Mouse (Mus musculus) heart, embryonic 13.5 days (tissue): ENCODE measurements at regions not wholly inside any gene's neighbourhood (a gene's known extent, or its start where the extent isn't known, plus 50 kb on each side); places are given as distances from the start of the nearest gene placed in this dataset.
"Not testable (repeated sequence)": the region's sequence is repeated elsewhere in the genome, so short reads cannot be mapped to it uniquely, and the experiment has no call there.

Source experiments
- ATAC-seq: fragments of 200-750 bp; cut with Nextera tagmentation; 2 replicates; pipeline ENCODE4 v1.8.0; 2017; ENCODE audit warnings: moderate TSS enrichment; ENCODE audit not compliant: insufficient number of reproducible peaks, low FRiP score, low TSS enrichment; ENCODE audit errors: extremely low read depth
- H3K27ac ChIP-seq: fragments of 300-500 bp; sonication (generic); replicated peaks from 2 replicates; pipeline ENCODE4 v1.5.1; 2015; ENCODE audit warnings: moderate library complexity, mild to moderate bottlenecking, inconsistent platforms
- H3K27me3 ChIP-seq: fragments of 300-500 bp; sonication (generic); replicated peaks from 2 replicates; pipeline ENCODE4 v1.6.1; 2015; ENCODE audit warnings: mild to moderate bottlenecking, inconsistent platforms
- H3K36me3 ChIP-seq: fragments of 300-500 bp; sonication (generic); 2 replicates; pipeline ENCODE4 v1.6.1; 2015; ENCODE audit warnings: mild to moderate bottlenecking, inconsistent platforms
- H3K4me1 ChIP-seq: fragments of 300-500 bp; sonication (generic); 2 replicates; pipeline ENCODE4 v1.6.1; 2015; ENCODE audit warnings: inconsistent platforms
- H3K4me2 ChIP-seq: fragments of 300-500 bp; sonication (generic); 2 replicates; pipeline ENCODE4 v1.6.1; 2015; ENCODE audit warnings: inconsistent platforms, mild to moderate bottlenecking, moderate library complexity
- H3K4me3 ChIP-seq: fragments of 300-500 bp; sonication (generic); 2 replicates; pipeline ENCODE4 v1.5.1; 2015; ENCODE audit warnings: moderate library complexity, mild to moderate bottlenecking, inconsistent platforms
- H3K9ac ChIP-seq: fragments of 300-500 bp; sonication (generic); 2 replicates; pipeline ENCODE4 v1.6.1; 2015; ENCODE audit warnings: inconsistent platforms, mild to moderate bottlenecking, moderate library complexity
- H3K9me3 ChIP-seq: fragments of 300-500 bp; sonication (generic); 2 replicates; pipeline ENCODE4 v1.6.1; 2016; ENCODE audit warnings: inconsistent platforms
- WGBS: fragments of 180-500 bp; shearing (Covaris S2); methylation state at CpG from one replicate; pipeline ENCODE4 v1.1.7; 2015; ENCODE audit warnings: mixed read lengths; 5-methylcytosine and 5-hydroxymethylcytosine counted together

GRCm38 (mm10) chr10:38366776-38367175 is 454.8 kb downstream of the Rfpl4b start:
- no peak overlapping the region for H3K4me3 ChIP-seq
- no peaks in the 10 kb centered on the region for H3K36me3 ChIP-seq
- no peaks in the 10 kb centered on the region for H3K27me3 ChIP-seq
- H3K4me2 ChIP-seq = no peak overlapping the region
- no peaks in the 10 kb centered on the region for H3K9me3 ChIP-seq
- ATAC-seq = no peak
- 81% methylated on average over 2 of the region's 2 CpGs for WGBS
- H3K27ac ChIP-seq = no peak overlapping the region
- H3K9ac ChIP-seq = no peak overlapping the region
- no peaks in the 10 kb centered on the region for H3K4me1 ChIP-seq

- Histone ChIP-seq H3K4me2 (no peak overlapping the region), H3K4me1 (no peaks in the 10 kb centered on the region), H3K9me3 (no peaks in the 10 kb centered on the region), H3K27me3 (no peaks in the 10 kb centered on the region), H3K4me3 (no peak overlapping the region), H3K27ac (no peak overlapping the region), H3K9ac (no peak overlapping the region), H3K36me3 (no peaks in the 10 kb centered on the region)
- 65% methylated on average over 4 of the region's 4 CpGs for WGBS
- ATAC-seq = no peak
Observed at GRCm38 (mm10) chr10:38364876-38365275, 456.7 kb downstream of the Rfpl4b start.

GRCm38 (mm10) chr10:38357539-38358232 is 463.9 kb downstream of the Rfpl4b start:
- Histone ChIP-seq H3K36me3 (no peaks in the 10 kb centered on the region), H3K27ac (no peak overlapping the region), H3K27me3 (no peaks in the 10 kb centered on the region), H3K9ac (no peak overlapping the region), H3K4me3 (no peak overlapping the region), H3K4me2 (no peak overlapping the region), H3K9me3 (no peaks in the 10 kb centered on the region), H3K4me1 (no peaks in the 10 kb centered on the region)
- 60% methylated on average over 1 of the region's 1 CpGs for WGBS
- no peak for ATAC-seq

GRCm38 (mm10) chr10:38353973-38354372 is 467.6 kb downstream of the Rfpl4b start:
- Histone ChIP-seq H3K27me3 (no peaks in the 10 kb centered on the region), H3K27ac (no peak overlapping the region), H3K4me1 (no peaks in the 10 kb centered on the region), H3K9me3 (no peaks in the 10 kb centered on the region), H3K4me3 (no peak overlapping the region), H3K9ac (no peak overlapping the region), H3K4me2 (no peak overlapping the region), H3K36me3 (no peaks in the 10 kb centered on the region)
- WGBS = 62% methylated on average over 2 of the region's 2 CpGs
- ATAC-seq = no peak

- H3K4me1 ChIP-seq = no peaks in the 10 kb centered on the region
- no peaks in the 10 kb centered on the region for H3K27me3 ChIP-seq
- ATAC-seq = no peak
- H3K36me3 ChIP-seq = no peaks in the 10 kb centered on the region
- no peak overlapping the region for H3K27ac ChIP-seq
- H3K9me3 ChIP-seq = no peaks in the 10 kb centered on the region
- no peak overlapping the region for H3K9ac ChIP-seq
- WGBS = 73% methylated on average over 5 of the region's 5 CpGs
- no peak overlapping the region for H3K4me2 ChIP-seq
- H3K4me3 ChIP-seq = no peak overlapping the region
Observed at GRCm38 (mm10) chr10:38353526-38353925, 468.1 kb downstream of the Rfpl4b start.

- not testable (repeated sequence) for H3K9me3 ChIP-seq, H3K4me3 ChIP-seq, H3K36me3 ChIP-seq, ATAC-seq, H3K9ac ChIP-seq, H3K27ac ChIP-seq, H3K4me1 ChIP-seq, H3K27me3 ChIP-seq
- H3K4me2 ChIP-seq = peak overlapping the region; percentile 28
- 45% methylated on average over 8 of the region's 8 CpGs for WGBS
Observed at GRCm38 (mm10) chr10:38347029-38347428, 474.6 kb downstream of the Rfpl4b start.

- Histone ChIP-seq H3K4me1 (no peaks in the 10 kb centered on the region), H3K4me3 (no peak overlapping the region), H3K9ac (no peak overlapping the region), H3K4me2 (no peak overlapping the region), H3K27ac (no peak overlapping the region), H3K9me3 (no peaks in the 10 kb centered on the region), H3K36me3 (no peaks in the 10 kb centered on the region), H3K27me3 (no peaks in the 10 kb centered on the region)
- WGBS = 66% methylated on average over 1 of the region's 1 CpGs
- no peak for ATAC-seq
Observed at GRCm38 (mm10) chr10:38340406-38341175, 481.0 kb downstream of the Rfpl4b start.

GRCm38 (mm10) chr10:38308716-38309392 is 512.7 kb downstream of the Rfpl4b start:
- Histone ChIP-seq H3K36me3 (no peaks in the 10 kb centered on the region), H3K27me3 (no peaks in the 10 kb centered on the region), H3K4me2 (no peak overlapping the region), H3K27ac (peak overlapping the region; percentile 38), H3K4me3 (no peak overlapping the region), H3K4me1 (no peaks in the 10 kb centered on the region), H3K9ac (no peak overlapping the region), H3K9me3 (no peaks in the 10 kb centered on the region)
- ATAC-seq = no peak
- 41% methylated on average over 5 of the region's 5 CpGs for WGBS

- no peaks in the 10 kb centered on the region for H3K9me3 ChIP-seq
- H3K9ac ChIP-seq = no peak overlapping the region
- H3K4me2 ChIP-seq = no peak overlapping the region
- H3K4me3 ChIP-seq = no peak overlapping the region
- no peak overlapping the region for H3K27ac ChIP-seq
- H3K27me3 ChIP-seq = no peaks in the 10 kb centered on the region
- H3K4me1 ChIP-seq = peaks cover 3% of the 10 kb centered on the region; the same call in 1 of the 2 replicates
- H3K36me3 ChIP-seq = no peaks in the 10 kb centered on the region
- no peak for ATAC-seq
- WGBS = 34% methylated on average over 2 of the region's 2 CpGs
Observed at GRCm38 (mm10) chr10:38295724-38296123, 525.9 kb downstream of the Rfpl4b start.

- Histone ChIP-seq H3K9me3 (no peaks in the 10 kb centered on the region; the same call in 1 of the 2 replicates), H3K4me3 (no peak overlapping the region), H3K4me1 (no peaks in the 10 kb centered on the region), H3K9ac (no peak overlapping the region), H3K4me2 (no peak overlapping the region), H3K36me3 (no peaks in the 10 kb centered on the region), H3K27me3 (no peaks in the 10 kb centered on the region), H3K27ac (no peak overlapping the region)
- ATAC-seq = no peak
- 57% methylated on average over 6 of the region's 6 CpGs for WGBS
Observed at GRCm38 (mm10) chr10:38288689-38289283, 532.8 kb downstream of the Rfpl4b start.

GRCm38 (mm10) chr10:38269136-38269535 is 552.4 kb downstream of the Rfpl4b start:
- no peaks in the 10 kb centered on the region for H3K36me3 ChIP-seq
- H3K27me3 ChIP-seq = no peaks in the 10 kb centered on the region
- no peak overlapping the region for H3K4me3 ChIP-seq
- no peaks in the 10 kb centered on the region for H3K9me3 ChIP-seq
- no peak overlapping the region for H3K9ac ChIP-seq
- H3K4me1 ChIP-seq = no peaks in the 10 kb centered on the region
- H3K27ac ChIP-seq = no peak overlapping the region
- H3K4me2 ChIP-seq = no peak overlapping the region
- ATAC-seq = no peak
- WGBS = 67% methylated on average over 1 of the region's 1 CpGs
